In the genomic region with DNA sequence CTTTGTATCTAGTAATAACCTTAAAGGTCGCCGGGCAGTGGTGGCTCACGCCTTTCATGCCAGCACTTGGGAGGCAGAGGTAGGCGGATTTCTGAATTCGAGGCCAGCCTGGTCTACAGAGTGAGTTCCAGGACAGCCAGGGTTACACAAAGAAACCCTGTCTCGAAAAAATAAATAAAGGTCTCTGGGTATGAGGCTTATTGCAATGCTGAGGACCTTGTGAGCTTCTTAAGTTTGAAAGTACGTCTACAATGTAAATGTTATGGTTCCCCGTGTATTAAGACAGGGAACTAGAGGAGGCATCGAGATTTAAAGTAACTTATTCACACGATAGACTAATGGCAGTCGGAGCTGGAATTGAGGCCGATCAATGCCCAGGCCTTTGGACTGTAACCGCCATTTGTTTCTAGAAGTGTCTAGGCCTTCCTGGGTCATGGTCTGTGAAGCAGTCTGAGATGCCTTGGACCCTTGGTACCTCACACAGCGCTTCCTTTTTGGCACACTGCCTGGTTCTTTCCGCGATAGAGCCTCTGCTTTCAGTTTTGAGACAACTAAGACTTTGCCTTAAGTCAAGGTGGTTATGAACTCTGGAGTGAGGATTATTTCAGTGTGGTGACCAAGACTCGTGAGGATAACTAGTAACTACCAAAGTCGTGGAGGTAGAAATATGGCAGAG, we compare ENCODE assay signal across 9 mouse cellular contexts. TPM values are rescaled to one million over a fixed set of nuclear protein-coding genes. Genes with fewer than 3 reads are reported as not detected.
DNase-seq lines count a peak whose midpoint lies in the region; ATAC-seq lines count a peak whose summit lies in the region.
"Had no signal": no experiment of that assay in that cellular context is flagged by ENCODE, and none has a peak within 500 bp of the region (broad histone marks: within the 10 kb centered on the region; RNA-seq: fewer than 3 reads in every experiment).

No protein-coding gene starts in this region.

- peak overlapping the region; percentile 83; the same call in 1 of the 2 replicates for H3K27ac ChIP-seq in intestine, embryonic 16.5 days (ENCODE audit: low read length)
- peak overlapping the region; percentile 86 for H3K27ac ChIP-seq in limb, embryonic 15.5 days
- H3K27ac ChIP-seq in midbrain, embryonic 14.5 days (replicated peaks; ENCODE audit: low read depth, low read length), result no peak overlapping the region

- peaks cover 4% of the 10 kb centered on the region; the same call in 1 of the 2 replicates for H3K36me3 ChIP-seq in intestine, embryonic 16.5 days (ENCODE audit: control insufficient read depth, insufficient read depth, low read length)
- 0 out of 2 replicates have a peak, but pooled peaks cover 5% of the 10 kb centered on the region for H3K36me3 ChIP-seq in limb, embryonic 15.5 days
- H3K36me3 ChIP-seq in midbrain, embryonic 14.5 days (ENCODE audit: control insufficient read depth, insufficient read depth, low read length), result no peaks in the 10 kb centered on the region

- peak; percentile 6 for DNase-seq in cerebellum, adult 11-12 months
- no peak for DNase-seq in cerebellum, adult 11 months
- DNase-seq in heart, adult 11 months, result peak; percentile 98
- DNase-seq in midbrain, embryonic 14.5 days, result peak; percentile 35
- DNase-seq in spleen, postnatal 36 days (ENCODE audit: low spot score in 2 of 2), result peak; percentile 86 to 88

- H3K4me3 ChIP-seq in intestine, embryonic 16.5 days (ENCODE audit: low read length), result peak overlapping the region; percentile 92
- H3K4me3 ChIP-seq in limb, embryonic 15.5 days, result peak overlapping the region; percentile 69
- H3K4me3 ChIP-seq in midbrain, embryonic 14.5 days (replicated peaks; ENCODE audit: low read depth, low read length), result peak overlapping the region; percentile 62

- no peaks in the 10 kb centered on the region for H3K9me3 ChIP-seq in intestine, embryonic 16.5 days (ENCODE audit: control insufficient read depth, low read length)
- H3K9me3 ChIP-seq in limb, embryonic 15.5 days, result no peaks in the 10 kb centered on the region
- H3K9me3 ChIP-seq in midbrain, embryonic 14.5 days (ENCODE audit: control insufficient read depth, low read length), result no peaks in the 10 kb centered on the region

- H3K27me3 ChIP-seq in intestine, embryonic 16.5 days (replicated peaks; ENCODE audit: control insufficient read depth, insufficient read depth, low read length), result no peaks in the 10 kb centered on the region
- no peaks in the 10 kb centered on the region for H3K27me3 ChIP-seq in limb, embryonic 15.5 days
- H3K27me3 ChIP-seq in midbrain, embryonic 14.5 days (ENCODE audit: control insufficient read depth, insufficient read depth, low read length), result no peaks in the 10 kb centered on the region

- peak overlapping the region; percentile 73 for H3K4me2 ChIP-seq in intestine, embryonic 16.5 days (ENCODE audit: low read depth, low read length)
- H3K4me2 ChIP-seq in limb, embryonic 15.5 days, result peak overlapping the region; percentile 63
- H3K4me2 ChIP-seq in midbrain, embryonic 14.5 days (ENCODE audit: low read length), result peak overlapping the region; percentile 95

- ATAC-seq in common myeloid progenitor, adult 5-6 weeks (replicated peaks; ENCODE audit: low read depth, poor library complexity, severe bottlenecking), result peak; percentile 20; the same call in 1 of the 2 replicates
- ATAC-seq in intestine, embryonic 16.5 days, result peak; percentile 57
- no peak for ATAC-seq in limb, embryonic 15.5 days (ENCODE audit: insufficient number of reproducible peaks, low FRiP score, low TSS enrichment, low read depth)
- ATAC-seq in midbrain, embryonic 14.5 days (ENCODE audit: low FRiP score, low TSS enrichment), result no peak

- H3K9ac ChIP-seq in intestine, embryonic 16.5 days (ENCODE audit: low read depth, low read length), result peak overlapping the region; percentile 89
- H3K9ac ChIP-seq in limb, embryonic 15.5 days, result peak overlapping the region; percentile 62
- H3K9ac ChIP-seq in midbrain, embryonic 14.5 days (replicated peaks; ENCODE audit: low read length), result peak overlapping the region; percentile 63

- peaks cover 10% of the 10 kb centered on the region for H3K4me1 ChIP-seq in intestine, embryonic 16.5 days (ENCODE audit: control insufficient read depth, insufficient read depth, low read length)
- peaks cover 6% of the 10 kb centered on the region; the same call in 1 of the 2 replicates for H3K4me1 ChIP-seq in limb, embryonic 15.5 days
- H3K4me1 ChIP-seq in midbrain, embryonic 14.5 days (ENCODE audit: control insufficient read depth, insufficient read depth, low read length), result 0 out of 2 replicates have a peak, but pooled peaks cover 5% of the 10 kb centered on the region

- WGBS in intestine, embryonic 16.5 days, result 22% methylated on average over 18 of the region's 18 CpGs
- WGBS in limb, embryonic 15.5 days, result 24% methylated on average over 18 of the region's 18 CpGs
- 35% methylated on average over 18 of the region's 18 CpGs for WGBS in midbrain, embryonic 14.5 days

RNA-seq across cellular contexts. Expression of a gene that starts 0.9 kb away (rescaled TPM):
- total RNA-seq in common myeloid progenitor, adult 5-6 weeks (2017), result 2,084 and 2,334 TPM in 2 replicates
- polyA plus RNA-seq in intestine, embryonic 16.5 days (2015; fragmentation: Nextera tagmentation; extraction: Ambion mirVana), result 385 and 440 TPM in 2 replicates
- 344 and 349 TPM in 2 replicates for polyA plus RNA-seq in limb, embryonic 15.5 days (2015; fragmentation: Nextera tagmentation; extraction: Ambion mirVana)
- polyA plus RNA-seq in midbrain, embryonic 14.5 days (2014; fragmentation: Nextera tagmentation; extraction: Ambion mirVana), result 61.7 and 114 TPM in 2 replicates

RNA-seq across cellular contexts. Expression of a gene that starts 12.1 kb away (rescaled TPM):
- not detected in 2 replicates for total RNA-seq in common myeloid progenitor, adult 5-6 weeks (2017)
- not detected in 2 replicates for polyA plus RNA-seq in intestine, embryonic 16.5 days (2015; fragmentation: Nextera tagmentation; extraction: Ambion mirVana)
- 0.10 TPM in 1 of 2 replicates, not detected in the other for polyA plus RNA-seq in limb, embryonic 15.5 days (2015; fragmentation: Nextera tagmentation; extraction: Ambion mirVana)
- not detected in 2 replicates for polyA plus RNA-seq in midbrain, embryonic 14.5 days (2014; fragmentation: Nextera tagmentation; extraction: Ambion mirVana)
- total RNA-seq: left cerebral cortex, adult 8-10 months had no signal

RNA-seq across cellular contexts. Expression of a gene that starts 30.2 kb away (rescaled TPM):
- total RNA-seq in common myeloid progenitor, adult 5-6 weeks (2017), result 13.8 and 15.2 TPM in 2 replicates
- polyA plus RNA-seq in intestine, embryonic 16.5 days (2015; fragmentation: Nextera tagmentation; extraction: Ambion mirVana), result 7.0 and 7.6 TPM in 2 replicates
- polyA plus RNA-seq in limb, embryonic 15.5 days (2015; fragmentation: Nextera tagmentation; extraction: Ambion mirVana), result 7.3 and 7.5 TPM in 2 replicates
- 9.4 and 12.1 TPM in 2 replicates for polyA plus RNA-seq in midbrain, embryonic 14.5 days (2014; fragmentation: Nextera tagmentation; extraction: Ambion mirVana)

RNA-seq across cellular contexts. Expression of a gene that starts 37.6 kb away (rescaled TPM):
- total RNA-seq in common myeloid progenitor, adult 5-6 weeks (2017), result not detected in 2 replicates
- polyA plus RNA-seq in intestine, embryonic 16.5 days (2015; fragmentation: Nextera tagmentation; extraction: Ambion mirVana), result 0.07 TPM in 1 of 2 replicates, not detected in the other
- polyA plus RNA-seq in limb, embryonic 15.5 days (2015; fragmentation: Nextera tagmentation; extraction: Ambion mirVana), result not detected in 2 replicates
- not detected in 2 replicates for polyA plus RNA-seq in midbrain, embryonic 14.5 days (2014; fragmentation: Nextera tagmentation; extraction: Ambion mirVana)

RNA-seq across cellular contexts. Expression of a gene that starts 37.7 kb away (rescaled TPM):
- total RNA-seq in common myeloid progenitor, adult 5-6 weeks (2017), result not detected in 2 replicates
- polyA plus RNA-seq in intestine, embryonic 16.5 days (2015; fragmentation: Nextera tagmentation; extraction: Ambion mirVana), result not detected in 2 replicates
- not detected in 2 replicates for polyA plus RNA-seq in limb, embryonic 15.5 days (2015; fragmentation: Nextera tagmentation; extraction: Ambion mirVana)
- polyA plus RNA-seq in midbrain, embryonic 14.5 days (2014; fragmentation: Nextera tagmentation; extraction: Ambion mirVana), result not detected in 2 replicates
- total RNA-seq: left cerebral cortex, adult 8-10 months had no signal

Comparison
In these comparisons a context has a peak if more than half of its experiments do, and no peak if none do; other contexts are left out.
1. ATAC-seq: peak in common myeloid progenitor, adult 5-6 weeks (single experiment) and intestine, embryonic 16.5 days (single experiment); none in limb, embryonic 15.5 days (single experiment) and midbrain, embryonic 14.5 days (single experiment).
2. Peak in every context shown above with its lines, with median percentiles within 50 percentile points of each other: H3K4me2 ChIP-seq, H3K4me3 ChIP-seq and H3K9ac ChIP-seq.